In genomic region chr5:45627771-45628170, GRCm38 (mm10) we compare ENCODE assay signal across 14 mouse cellular contexts. TPM values are rescaled to one million over a fixed set of nuclear protein-coding genes. Genes with fewer than 3 reads are reported as not detected.
DNase-seq lines count a peak whose midpoint lies in the region; ATAC-seq and TF ChIP-seq lines count a peak whose summit lies in the region.
"Had no signal": no experiment of that assay in that cellular context is flagged by ENCODE, and none has a peak within 500 bp of the region (broad histone marks: within the 10 kb centered on the region; RNA-seq: fewer than 3 reads in every experiment).

No protein-coding gene starts in this region.

- peaks cover 11% of the 10 kb centered on the region for H3K9me3 ChIP-seq in forebrain, embryonic 13.5 days (replicated peaks)
- peaks cover 20% of the 10 kb centered on the region for H3K9me3 ChIP-seq in forebrain, embryonic 10.5 days
- H3K9me3 ChIP-seq in midbrain, postnatal 0 days (ENCODE audit: low read length): 0 out of 2 replicates have a peak, but pooled peaks cover 4% of the 10 kb centered on the region
- peaks cover 6% of the 10 kb centered on the region; the same call in 1 of the 2 replicates for H3K9me3 ChIP-seq in midbrain, embryonic 15.5 days
- H3K9me3 ChIP-seq in forebrain, embryonic 16.5 days (ENCODE audit: control insufficient read depth, low read length): 0 out of 2 replicates have a peak, but pooled peaks cover 7% of the 10 kb centered on the region
- H3K9me3 ChIP-seq in liver, embryonic 12.5 days (replicated peaks): peaks cover 11% of the 10 kb centered on the region; the same call in 1 of the 2 replicates

- no peak overlapping the region for H3K27ac ChIP-seq in forebrain, embryonic 13.5 days
- H3K27ac ChIP-seq in forebrain, embryonic 10.5 days: no peak overlapping the region
- H3K27ac ChIP-seq in midbrain, postnatal 0 days (ENCODE audit: low read depth, low read length): no peak overlapping the region
- H3K27ac ChIP-seq in midbrain, embryonic 15.5 days: no peak overlapping the region
- no peak overlapping the region for H3K27ac ChIP-seq in forebrain, embryonic 16.5 days (ENCODE audit: low read length)
- H3K27ac ChIP-seq in heart, adult 2 months: no peak overlapping the region
- H3K27ac ChIP-seq in liver, embryonic 12.5 days: no peak overlapping the region
- H3K27ac ChIP-seq: heart, embryonic 13.5 days; neural tube, embryonic 12.5 days had no signal

- no peaks in the 10 kb centered on the region for H3K27me3 ChIP-seq in forebrain, embryonic 13.5 days
- no peaks in the 10 kb centered on the region for H3K27me3 ChIP-seq in forebrain, embryonic 10.5 days (ENCODE audit: poor library complexity, severe bottlenecking)
- H3K27me3 ChIP-seq in midbrain, postnatal 0 days (ENCODE audit: insufficient read depth, low read length): no peaks in the 10 kb centered on the region
- no peaks in the 10 kb centered on the region for H3K27me3 ChIP-seq in midbrain, embryonic 15.5 days (replicated peaks)
- H3K27me3 ChIP-seq in forebrain, embryonic 16.5 days (replicated peaks; ENCODE audit: control insufficient read depth, insufficient read depth, low read length): no peaks in the 10 kb centered on the region
- no peaks in the 10 kb centered on the region for H3K27me3 ChIP-seq in heart, adult 2 months (ENCODE audit: control insufficient read depth, insufficient read depth, low read length)
- H3K27me3 ChIP-seq in liver, embryonic 12.5 days (replicated peaks): no peaks in the 10 kb centered on the region
- H3K27me3 ChIP-seq: heart, embryonic 13.5 days; neural tube, embryonic 12.5 days had no signal

- no peaks in the 10 kb centered on the region for H3K79me2 ChIP-seq in heart, adult 2 months (replicated peaks; ENCODE audit: control insufficient read depth, insufficient read depth, low read length)

- DNase-seq in forebrain, embryonic 10.5 days (ENCODE audit: extremely low spot score, low spot score): no peak
- peak; percentile 55 for DNase-seq in midbrain, postnatal 0 days (ENCODE audit: low spot score)
- DNase-seq in retina, postnatal 7 days (ENCODE audit: low read depth, low spot score): peak; percentile 43
- DNase-seq in heart, adult 2 months: no peak
- DNase-seq: thymus, postnatal 4 days had no signal

- H3K4me3 ChIP-seq in forebrain, embryonic 13.5 days: no peak overlapping the region
- no peak overlapping the region for H3K4me3 ChIP-seq in forebrain, embryonic 10.5 days
- H3K4me3 ChIP-seq in midbrain, postnatal 0 days (ENCODE audit: low read depth, low read length): no peak overlapping the region
- no peak overlapping the region for H3K4me3 ChIP-seq in midbrain, embryonic 15.5 days
- no peak overlapping the region for H3K4me3 ChIP-seq in forebrain, embryonic 16.5 days (replicated peaks; ENCODE audit: low read length)
- H3K4me3 ChIP-seq in heart, adult 2 months: no peak overlapping the region
- H3K4me3 ChIP-seq in liver, embryonic 12.5 days: no peak overlapping the region
- H3K4me3 ChIP-seq: heart, embryonic 13.5 days; neural tube, embryonic 12.5 days had no signal

- TF ChIP-seq EP300 in heart, adult 2 months (IDR thresholded peaks at IDR 0.05; ENCODE audit: insufficient read depth, low read depth, low read length): no peak

- no peaks in the 10 kb centered on the region for H3K36me3 ChIP-seq in forebrain, embryonic 13.5 days (ENCODE audit: poor library complexity, severe bottlenecking)
- no peaks in the 10 kb centered on the region for H3K36me3 ChIP-seq in forebrain, embryonic 10.5 days (replicated peaks)
- no peaks in the 10 kb centered on the region for H3K36me3 ChIP-seq in midbrain, postnatal 0 days (ENCODE audit: insufficient read depth, low read length)
- no peaks in the 10 kb centered on the region for H3K36me3 ChIP-seq in midbrain, embryonic 15.5 days (replicated peaks)
- H3K36me3 ChIP-seq in forebrain, embryonic 16.5 days (ENCODE audit: control insufficient read depth, insufficient read depth): no peaks in the 10 kb centered on the region
- no peaks in the 10 kb centered on the region for H3K36me3 ChIP-seq in heart, adult 2 months (ENCODE audit: control insufficient read depth, insufficient read depth, low read length)
- no peaks in the 10 kb centered on the region for H3K36me3 ChIP-seq in liver, embryonic 12.5 days
- H3K36me3 ChIP-seq: heart, embryonic 13.5 days; neural tube, embryonic 12.5 days had no signal

- no peak overlapping the region for H3K4me2 ChIP-seq in forebrain, embryonic 13.5 days
- no peak overlapping the region for H3K4me2 ChIP-seq in midbrain, postnatal 0 days (ENCODE audit: low read depth, low read length, poor library complexity, severe bottlenecking)
- no peak overlapping the region for H3K4me2 ChIP-seq in midbrain, embryonic 15.5 days
- H3K4me2 ChIP-seq in forebrain, embryonic 16.5 days (ENCODE audit: low read length): no peak overlapping the region
- no peak overlapping the region for H3K4me2 ChIP-seq in liver, embryonic 12.5 days
- H3K4me2 ChIP-seq: heart, embryonic 13.5 days; liver, embryonic 11.5 days; neural tube, embryonic 12.5 days had no signal

- H3K9ac ChIP-seq in forebrain, embryonic 13.5 days: no peak overlapping the region
- no peak overlapping the region for H3K9ac ChIP-seq in midbrain, postnatal 0 days (replicated peaks; ENCODE audit: low read length, poor library complexity, severe bottlenecking)
- H3K9ac ChIP-seq in midbrain, embryonic 15.5 days: no peak overlapping the region
- H3K9ac ChIP-seq in forebrain, embryonic 16.5 days (replicated peaks; ENCODE audit: low read depth, low read length): no peak overlapping the region
- no peak overlapping the region for H3K9ac ChIP-seq in heart, adult 2 months (ENCODE audit: low read depth, low read length)
- H3K9ac ChIP-seq in liver, embryonic 12.5 days: no peak overlapping the region
- H3K9ac ChIP-seq: heart, embryonic 13.5 days; neural tube, embryonic 12.5 days had no signal

- 28% methylated on average over 1 of the region's 1 CpGs for WGBS in forebrain, embryonic 13.5 days
- 40% methylated on average over 1 of the region's 1 CpGs for WGBS in forebrain, embryonic 10.5 days
- 75% methylated on average over 1 of the region's 1 CpGs for WGBS in midbrain, postnatal 0 days
- 57% methylated on average over 1 of the region's 1 CpGs for WGBS in midbrain, embryonic 15.5 days
- WGBS in forebrain, embryonic 16.5 days: 0% methylated on average over 1 of the region's 1 CpGs
- WGBS in heart, adult 2 months: 35% methylated on average over 1 of the region's 1 CpGs
- 44% methylated on average over 1 of the region's 1 CpGs for WGBS in liver, embryonic 12.5 days (ENCODE audit: insufficient replicate concordance)

- peak; percentile 88 for ATAC-seq in forebrain, embryonic 13.5 days
- ATAC-seq in midbrain, postnatal 0 days (ENCODE audit: low FRiP score): peak; percentile 41; the same call in 1 of the 2 replicates
- no peak for ATAC-seq in midbrain, embryonic 15.5 days (replicated peaks)
- ATAC-seq in forebrain, embryonic 16.5 days: peak; percentile 93
- no peak for ATAC-seq in liver, embryonic 12.5 days

- no peak for TF ChIP-seq CTCF in midbrain, postnatal 0 days (IDR thresholded peaks at IDR 0.05)
- no peak for TF ChIP-seq CTCF in heart, adult 2 months (IDR thresholded peaks at IDR 0.05)

- no peak for TF ChIP-seq POLR2A in heart, adult 2 months (IDR thresholded peaks at IDR 0.05; ENCODE audit: insufficient read depth, low read depth, low read length)

- intact Hi-C loops in heart, adult 2 months (cut with DNase I): no loop called here

- H3K4me1 ChIP-seq in forebrain, embryonic 13.5 days: peaks cover 11% of the 10 kb centered on the region; the same call in 1 of the 2 replicates
- H3K4me1 ChIP-seq in forebrain, embryonic 10.5 days: no peaks in the 10 kb centered on the region
- no peaks in the 10 kb centered on the region for H3K4me1 ChIP-seq in midbrain, postnatal 0 days (ENCODE audit: insufficient read depth, low read length)
- no peaks in the 10 kb centered on the region for H3K4me1 ChIP-seq in midbrain, embryonic 15.5 days
- H3K4me1 ChIP-seq in forebrain, embryonic 16.5 days (replicated peaks; ENCODE audit: control insufficient read depth, insufficient read depth, low read length): peaks cover 4% of the 10 kb centered on the region; the same call in 1 of the 2 replicates
- H3K4me1 ChIP-seq in heart, adult 2 months (ENCODE audit: control insufficient read depth, insufficient read depth, low read length): no peaks in the 10 kb centered on the region
- H3K4me1 ChIP-seq in liver, embryonic 12.5 days: no peaks in the 10 kb centered on the region
- H3K4me1 ChIP-seq: heart, embryonic 13.5 days; neural tube, embryonic 12.5 days had no signal

RNA-seq across cellular contexts. Expression of gene Fam184b, which starts 11.6 kb away (rescaled TPM):
- 3.2 and 3.6 TPM in 2 replicates for polyA plus RNA-seq in forebrain, embryonic 13.5 days (2015; fragmentation: Nextera tagmentation; extraction: Ambion mirVana)
- polyA plus RNA-seq in forebrain, embryonic 10.5 days (2016; fragmentation: Nextera tagmentation; extraction: Ambion mirVana): 1.2 and 1.4 TPM in 2 replicates
- 13.0 and 13.9 TPM in 2 replicates for total RNA-seq in midbrain, postnatal 0 days (2014; rRNA removed)
- 9.4 and 9.5 TPM in 2 replicates for polyA plus RNA-seq in midbrain, postnatal 0 days (2015; fragmentation: Nextera tagmentation; extraction: Ambion mirVana)
- 5.7 and 6.1 TPM in 2 replicates for polyA plus RNA-seq in midbrain, embryonic 15.5 days (2015; fragmentation: Nextera tagmentation; extraction: Ambion mirVana)
- 4.0 and 5.0 TPM in 2 replicates for polyA plus RNA-seq in forebrain, embryonic 16.5 days (2015; fragmentation: Nextera tagmentation; extraction: Ambion mirVana)
- under 1 TPM in 1 of 2 experiments, not detected in 1; 0.07 TPM for total RNA-seq in heart, adult 2 months (2021)
- polyA plus RNA-seq in heart, adult 2 months (2012; rRNA removed): not detected in 2 replicates
- polyA plus RNA-seq in liver, embryonic 12.5 days (2016; fragmentation: Nextera tagmentation; extraction: Ambion mirVana): 0.18 and 0.29 TPM in 2 replicates
- total RNA-seq: common myeloid progenitor, adult 5-6 weeks; megakaryocyte, adult 5-6 weeks had no signal

RNA-seq across cellular contexts. Expression of gene Ncapg, which starts 41.9 kb away (rescaled TPM):
- 54.1 and 58.0 TPM in 2 replicates for polyA plus RNA-seq in forebrain, embryonic 13.5 days (2015; fragmentation: Nextera tagmentation; extraction: Ambion mirVana)
- polyA plus RNA-seq in forebrain, embryonic 10.5 days (2016; fragmentation: Nextera tagmentation; extraction: Ambion mirVana): 81.2 and 83.1 TPM in 2 replicates
- total RNA-seq in midbrain, postnatal 0 days (2014; rRNA removed): 2.4 and 3.2 TPM in 2 replicates
- polyA plus RNA-seq in midbrain, postnatal 0 days (2015; fragmentation: Nextera tagmentation; extraction: Ambion mirVana): 2.1 and 2.4 TPM in 2 replicates
- 6.8 and 7.4 TPM in 2 replicates for polyA plus RNA-seq in midbrain, embryonic 15.5 days (2015; fragmentation: Nextera tagmentation; extraction: Ambion mirVana)
- polyA plus RNA-seq in forebrain, embryonic 16.5 days (2015; fragmentation: Nextera tagmentation; extraction: Ambion mirVana): 21.0 and 27.2 TPM in 2 replicates
- under 1 TPM; 0.10 to 0.16 TPM for total RNA-seq in heart, adult 2 months (2021)
- polyA plus RNA-seq in heart, adult 2 months (2012; rRNA removed): 0.06 TPM in 2 replicates
- 59.9 and 62.7 TPM in 2 replicates for polyA plus RNA-seq in liver, embryonic 12.5 days (2016; fragmentation: Nextera tagmentation; extraction: Ambion mirVana)

Comparison
In these comparisons a context has a peak if more than half of its experiments do, and no peak if none do; other contexts are left out.
1. ATAC-seq: peak in forebrain, embryonic 13.5 days (single experiment), midbrain, postnatal 0 days (single experiment) and forebrain, embryonic 16.5 days (single experiment); none in midbrain, embryonic 15.5 days (single experiment) and liver, embryonic 12.5 days (single experiment).
2. DNase-seq: peak in midbrain, postnatal 0 days (single experiment) and retina, postnatal 7 days (single experiment); none in forebrain, embryonic 10.5 days (single experiment) and heart, adult 2 months (0 of 2).